Mouse (Mus musculus) MEL (cell line): ENCODE measurements at regions not wholly inside any gene's neighbourhood (a gene's known extent, or its start where the extent isn't known, plus 50 kb on each side); places are given as distances from the start of the nearest gene placed in this dataset.

Experiments
- DNase-seq: peaks from one replicate; pipeline ENCODE4 v3.0.0; 2011; ENCODE audit warnings: low read depth, low spot score
- H3K27ac ChIP-seq: 2 replicates; pipeline ENCODE4 v1.5.1; 2012; ENCODE audit warnings: low read depth, mild to moderate bottlenecking, control low read depth, low read length, moderate library complexity; ENCODE audit not compliant: control insufficient read depth
- H3K27me3 ChIP-seq, 2 experiments: fragments of 150-350 bp in 1 of 2; sonication (generic) in 1 of 2; 2 replicates each; pipeline ENCODE4 v1.6.1; 2012; ENCODE audit warnings: low read length in 2 of 2, mild to moderate bottlenecking in 2 of 2, improper control_type of control experiment in 1 of 2, moderate library complexity in 1 of 2; ENCODE audit not compliant: insufficient read depth in 2 of 2, control insufficient read depth in 1 of 2
- H3K36me3 ChIP-seq, 2 experiments: 2 replicates each; pipeline ENCODE4 v1.6.1; 2012 to 2014; ENCODE audit warnings: low read length in 2 of 2, improper control_type of control experiment in 1 of 2, inconsistent platforms in 1 of 2, mild to moderate bottlenecking in 1 of 2; ENCODE audit not compliant: insufficient read depth in 2 of 2, control insufficient read depth in 1 of 2
- H3K4me1 ChIP-seq, 2 experiments: fragments of 150-350 bp in 1 of 2; sonication (generic) in 1 of 2; 2 replicates each; pipeline ENCODE4 v1.6.1; 2012; ENCODE audit warnings: low read length in 2 of 2, improper control_type of control experiment in 1 of 2, mild to moderate bottlenecking in 1 of 2; ENCODE audit not compliant: insufficient read depth in 2 of 2, control insufficient read depth in 1 of 2
- H3K4me3 ChIP-seq, 2 experiments: fragments of 150-350 bp in 1 of 2; sonication (generic) in 1 of 2; 2 replicates each; pipeline ENCODE4 v1.5.1; 2012; ENCODE audit warnings: low read depth in 2 of 2, low read length in 2 of 2, mild to moderate bottlenecking in 2 of 2, moderate library complexity in 2 of 2, control low read depth in 1 of 2, improper control_type of control experiment in 1 of 2; ENCODE audit not compliant: control insufficient read depth in 1 of 2, insufficient read depth in 1 of 2
- H3K79me2 ChIP-seq: 2 replicates; pipeline ENCODE4 v1.6.1; 2012; ENCODE audit warnings: mild to moderate bottlenecking, low read length, moderate library complexity; ENCODE audit not compliant: control insufficient read depth, poor library complexity, insufficient read depth
- H3K9ac ChIP-seq: 2 replicates; pipeline ENCODE4 v1.6.1; 2012; ENCODE audit warnings: low read depth, mild to moderate bottlenecking, control low read depth, low read length, moderate library complexity; ENCODE audit not compliant: control insufficient read depth, poor library complexity, severe bottlenecking
- H3K9me3 ChIP-seq: fragments of 150-350 bp; sonication (generic); replicated peaks from 2 replicates; pipeline ENCODE4 v1.6.1; 2012; ENCODE audit warnings: mild to moderate bottlenecking, low read length, improper control_type of control experiment, moderate library complexity; ENCODE audit not compliant: insufficient read depth
- CHD1 ChIP-seq: IDR thresholded peaks from 2 replicates; pipeline ENCODE4 v1.6.1; 2012; ENCODE audit warnings: low read depth, mild to moderate bottlenecking, inconsistent platforms, low read length, improper control_type of control experiment
- CTCF ChIP-seq, 3 experiments: IDR thresholded peaks in 2 of 3; conservative IDR thresholded peaks in 1 of 3; 2 replicates each; pipeline ENCODE4 v1.5.1; 2011 to 2012; ENCODE audit warnings: low read length in 3 of 3, low read depth in 2 of 3, mild to moderate bottlenecking in 2 of 3, improper control_type of control experiment in 1 of 3, inconsistent platforms in 1 of 3, mixed read lengths in 1 of 3, moderate library complexity in 1 of 3; ENCODE audit not compliant: control insufficient read depth in 1 of 3, insufficient read depth in 1 of 3, poor library complexity in 1 of 3, severe bottlenecking in 1 of 3
- E2F4 ChIP-seq: IDR thresholded peaks from 2 replicates; pipeline ENCODE4 v1.6.1; 2011; ENCODE audit warnings: low read depth, low read length, improper control_type of control experiment, borderline replicate concordance
- EP300 ChIP-seq, 2 experiments: IDR thresholded peaks; 2 replicates each; pipeline ENCODE4 v1.6.1; 2011; ENCODE audit warnings: improper control_type of control experiment in 2 of 2, low read length in 2 of 2, low read depth in 1 of 2, mild to moderate bottlenecking in 1 of 2
- GABPA ChIP-seq: IDR thresholded peaks from 2 replicates; pipeline ENCODE4 v1.6.1; 2012; ENCODE audit warnings: low read depth, mild to moderate bottlenecking, inconsistent platforms, low read length, improper control_type of control experiment, moderate library complexity
- GATA1 ChIP-seq: IDR thresholded peaks from 2 replicates; pipeline ENCODE4 v1.6.1; 2011; ENCODE audit warnings: low read depth, low read length, improper control_type of control experiment
- KAT2A ChIP-seq: conservative IDR thresholded peaks from 2 replicates; pipeline ENCODE4 v1.6.1; 2012; ENCODE audit warnings: low read depth, low read length, improper control_type of control experiment, inconsistent platforms
- MAFK ChIP-seq: IDR thresholded peaks from 2 replicates; pipeline ENCODE4 v1.6.1; 2011; ENCODE audit warnings: low read depth, mild to moderate bottlenecking, low read length, improper control_type of control experiment, borderline replicate concordance
- MAX ChIP-seq: IDR thresholded peaks from 2 replicates; pipeline ENCODE4 v1.6.1; 2011; ENCODE audit warnings: low read length, improper control_type of control experiment
- MAZ ChIP-seq: IDR thresholded peaks from 2 replicates; pipeline ENCODE4 v1.6.1; 2012; ENCODE audit warnings: low read depth, mild to moderate bottlenecking, inconsistent platforms, low read length, improper control_type of control experiment
- MEF2A ChIP-seq: IDR thresholded peaks from 2 replicates; pipeline ENCODE4 v1.6.1; 2014; ENCODE audit warnings: low read depth, mild to moderate bottlenecking, inconsistent platforms, low read length, improper control_type of control experiment; ENCODE audit not compliant: poor library complexity, insufficient replicate concordance, severe bottlenecking; ENCODE audit errors: extremely low read depth
- MYC ChIP-seq: IDR thresholded peaks from 2 replicates; pipeline ENCODE4 v1.6.1; 2011; ENCODE audit warnings: low read depth, mild to moderate bottlenecking, low read length, improper control_type of control experiment, moderate library complexity
- NELFE ChIP-seq: IDR thresholded peaks from 2 replicates; pipeline ENCODE4 v1.6.1; 2011; ENCODE audit warnings: low read depth, low read length, improper control_type of control experiment
- NRF1 ChIP-seq: IDR thresholded peaks from 2 replicates; pipeline ENCODE4 v1.6.1; 2014; ENCODE audit warnings: low read depth, mild to moderate bottlenecking, inconsistent platforms, low read length, improper control_type of control experiment, moderate library complexity; ENCODE audit not compliant: poor library complexity, insufficient read depth, severe bottlenecking
- POLR2AphosphoS5 ChIP-seq: IDR thresholded peaks from 2 replicates; pipeline ENCODE4 v1.6.1; 2012; ENCODE audit warnings: low read depth, borderline replicate concordance, mild to moderate bottlenecking, inconsistent platforms, low read length, moderate library complexity, mixed read lengths
- RAD21 ChIP-seq: IDR thresholded peaks from 2 replicates; pipeline ENCODE4 v1.6.1; 2011; ENCODE audit warnings: mild to moderate bottlenecking, low read depth, low read length, improper control_type of control experiment
- SMC3 ChIP-seq: IDR thresholded peaks from 2 replicates; pipeline ENCODE4 v1.6.1; 2011; ENCODE audit warnings: low read depth, low read length, improper control_type of control experiment
- TCF12 ChIP-seq: IDR thresholded peaks from 2 replicates; pipeline ENCODE4 v1.6.1; 2014; ENCODE audit warnings: low read depth, mild to moderate bottlenecking, inconsistent platforms, low read length, improper control_type of control experiment, moderate library complexity
- USF1 ChIP-seq: IDR thresholded peaks from 2 replicates; pipeline ENCODE4 v1.6.1; 2014; ENCODE audit warnings: low read depth, mild to moderate bottlenecking, inconsistent platforms, low read length, improper control_type of control experiment, moderate library complexity
- ZMIZ1 ChIP-seq: IDR thresholded peaks from 2 replicates; pipeline ENCODE4 v1.6.1; 2012; ENCODE audit warnings: low read depth, mild to moderate bottlenecking, inconsistent platforms, low read length, improper control_type of control experiment, moderate library complexity

- no peak for TF ChIP-seq GABPA
- no peak for TF ChIP-seq ZMIZ1
- no peak for TF ChIP-seq CTCF (IDR thresholded peaks at IDR 0.05 in 2 of 3, conservative IDR thresholded peaks at IDR 0.05 in 1 of 3; ENCODE audit: control insufficient read depth in 1 of 3, insufficient read depth in 1 of 3, low read depth in 2 of 3, low read length in 3 of 3, poor library complexity in 1 of 3, severe bottlenecking in 1 of 3)
- no peak for TF ChIP-seq MAFK
- no peak for TF ChIP-seq NRF1
- TF ChIP-seq EP300 (IDR thresholded peaks at IDR 0.05; ENCODE audit: low read depth in 1 of 2, low read length in 2 of 2), result no peak
- TF ChIP-seq KAT2A, result no peak
- no peak for TF ChIP-seq SMC3
- no peak for TF ChIP-seq NELFE
- TF ChIP-seq MYC, result no peak
- TF ChIP-seq MAZ, result no peak
- TF ChIP-seq CHD1, result no peak
- no peak for TF ChIP-seq MAX
- no peak for TF ChIP-seq POLR2AphosphoS5
- TF ChIP-seq TCF12, result no peak
- TF ChIP-seq GATA1, result no peak
- no peak for TF ChIP-seq MEF2A
- no peak for TF ChIP-seq USF1
- TF ChIP-seq RAD21, result no peak
- TF ChIP-seq E2F4, result no peak
- peaks cover 48 to 83% of the 10 kb centered on the region in 2 experiments for H3K4me1 ChIP-seq
- H3K27me3 ChIP-seq, result no peaks in the 10 kb centered on the region
- 0 out of 2 replicates have a peak, but pooled peaks cover 2% of the 10 kb centered on the region for H3K79me2 ChIP-seq
- DNase-seq, result peak; percentile 28
- H3K36me3 ChIP-seq, result peaks cover 0 to 57% of the 10 kb centered on the region in 2 experiments; a peak in 2 of 4 replicates
- H3K9me3 ChIP-seq, result no peaks in the 10 kb centered on the region
- H3K9ac ChIP-seq, result no peak overlapping the region; the same call in 1 of the 2 replicates
- no peak overlapping the region for H3K4me3 ChIP-seq
- H3K27ac ChIP-seq, result peak overlapping the region; percentile 92
Measured at GRCm38 (mm10) chr17:83958706-83959105, 110.9 kb upstream of the Haao start.
